Mouse (Mus musculus) heart, adult 2 months (tissue): ENCODE data around the gene Stkld1.

ENCODE experiments used
- CTCF ChIP-seq: fragments of 200-600 bp; IDR thresholded peaks from 2 replicates; pipeline ENCODE4 v1.8.1; 2022; ENCODE audit warnings: antibody characterized with exemption, mild to moderate bottlenecking, moderate library complexity
- EP300 ChIP-seq: fragments of 200-500 bp; IDR thresholded peaks from 2 replicates; pipeline ENCODE4 v1.6.1; 2011; ENCODE audit warnings: low read depth, low read length, control low read depth; ENCODE audit not compliant: insufficient read depth
- POLR2A ChIP-seq: fragments of 200-500 bp; IDR thresholded peaks from 2 replicates; pipeline ENCODE4 v1.6.1; 2011; ENCODE audit warnings: mild to moderate bottlenecking, low read depth, low read length, control low read depth; ENCODE audit not compliant: insufficient read depth

DNA sequence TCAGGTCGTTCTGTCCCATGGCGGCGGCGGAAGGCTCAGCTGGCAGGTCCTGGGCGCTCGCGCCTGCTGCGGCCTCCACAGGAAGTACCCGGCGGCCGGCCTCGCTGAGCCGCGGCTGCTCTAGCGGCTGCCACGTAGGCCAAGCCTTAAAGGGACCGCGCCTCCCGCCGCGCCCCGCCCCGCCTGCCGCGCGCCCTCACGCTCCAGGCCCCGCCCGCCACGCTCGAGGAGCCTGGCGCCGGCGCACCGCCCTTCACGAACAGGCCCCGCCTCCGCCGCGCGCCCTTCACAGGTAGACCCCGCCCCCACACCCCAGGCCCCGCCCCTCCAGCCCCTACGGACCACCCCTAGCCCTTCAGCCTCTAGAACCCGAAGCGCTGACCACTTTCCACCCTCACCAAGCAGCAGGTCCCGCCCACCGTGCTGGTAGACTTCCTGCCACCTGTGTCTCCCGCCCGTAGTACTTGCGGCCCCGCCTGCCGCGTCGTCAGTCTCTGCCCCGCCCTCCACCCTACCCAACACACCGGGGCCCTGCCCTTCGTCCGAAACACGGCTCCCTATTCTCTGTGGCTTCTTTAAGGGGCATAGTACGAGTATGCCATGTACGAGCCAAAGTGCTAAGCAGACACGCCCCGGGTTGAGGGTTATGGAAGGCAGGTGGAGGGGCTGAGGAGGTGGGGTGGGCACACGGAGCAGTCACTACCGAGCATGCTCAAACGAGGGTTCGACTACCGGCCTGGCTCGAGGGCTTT is at the start of gene Stkld1, which contains the start of gene Surf4:
- TF ChIP-seq POLR2A (peak; percentile 77), EP300 (no peak), CTCF (peak; percentile 27)
